Mouse (Mus musculus) gastrocnemius, adult 2 months (tissue): ENCODE data around the gene Adk. TPM values are rescaled to one million over a fixed set of nuclear protein-coding genes. Genes with fewer than 3 reads are reported as not detected.
"Not testable (repeated sequence)": the region's sequence is repeated elsewhere in the genome, so short reads cannot be mapped to it uniquely, and the experiment has no call there.

Experiments used
- DNase-seq: peaks from one replicate; pipeline ENCODE4 v3.0.0; 2022
- H3K27ac ChIP-seq: fragments of 200-600 bp; 2 replicates; pipeline ENCODE4 v1.8.1; 2022; ENCODE audit warnings: mild to moderate bottlenecking
- H3K4me3 ChIP-seq: fragments of 200-600 bp; 2 replicates; pipeline ENCODE4 v1.8.1; 2022; ENCODE audit warnings: mild to moderate bottlenecking, moderate library complexity
- CTCF ChIP-seq: fragments of 200-600 bp; IDR thresholded peaks from 2 replicates; pipeline ENCODE4 v1.8.1; 2022; ENCODE audit warnings: antibody characterized with exemption, mild to moderate bottlenecking, moderate library complexity
- intact Hi-C: fragments of 180-260 bp; cut with DNase I; formaldehyde crosslinking; loops from one replicate; pipeline ENCODE4 v1.15.1; 2025
- total RNA-seq, 2 experiments: library from RNA; stranded (reverse); gene quantifications; 2 replicates each; pipeline ENCODE4 v1.2.3; 2021

Adk gene
- total RNA-seq, 2 experiments from 2014 or later = 77.1 to 152 TPM

- no peak for TF ChIP-seq CTCF
- Histone ChIP-seq H3K27ac (peak overlapping the region; percentile 2; the same call in 1 of the 2 replicates), H3K4me3 (no peak overlapping the region)
- no peak for DNase-seq
- intact Hi-C loops = no loop called here
Observed at GRCm38 (mm10) chr14:21088731-21089130, 36.4 kb downstream of the Adk start.

- Histone ChIP-seq H3K4me3 (no peak overlapping the region), H3K27ac (peak overlapping the region; percentile 5; the same call in 1 of the 2 replicates)
- no peak for DNase-seq
- no peak for TF ChIP-seq CTCF
- intact Hi-C loops = no loop called here
Observed at GRCm38 (mm10) chr14:21090400-21090799, 38.0 kb downstream of the Adk start.

GRCm38 (mm10) chr14:21090930-21091486, 38.6 kb downstream of the Adk start:
- Histone ChIP-seq H3K27ac (no peak overlapping the region), H3K4me3 (no peak overlapping the region)
- DNase-seq = no peak
- no peak for TF ChIP-seq CTCF
- intact Hi-C loops = no loop called here

GRCm38 (mm10) chr14:21094161-21094560, 41.8 kb downstream of the Adk start:
- DNase-seq, H3K27ac ChIP-seq, H3K4me3 ChIP-seq, intact Hi-C loops: not testable (repeated sequence)

GRCm38 (mm10) chr14:21096279-21096678, 43.9 kb downstream of the Adk start:
- intact Hi-C loops = no loop called here
- no peak overlapping the region for H3K27ac ChIP-seq
- no peak for TF ChIP-seq CTCF
- DNase-seq = no peak
- H3K4me3 ChIP-seq = no peak overlapping the region

GRCm38 (mm10) chr14:21096689-21097088, 44.3 kb downstream of the Adk start:
- intact Hi-C loops = no loop called here
- H3K4me3 ChIP-seq = no peak overlapping the region
- TF ChIP-seq CTCF = no peak
- H3K27ac ChIP-seq = no peak overlapping the region
- DNase-seq = no peak

GRCm38 (mm10) chr14:21099371-21099770, 47.0 kb downstream of the Adk start:
- intact Hi-C loops = no loop called here
- TF ChIP-seq CTCF = no peak
- peak overlapping the region; percentile 23; the same call in 1 of the 2 replicates for H3K4me3 ChIP-seq
- DNase-seq = no peak
- peak overlapping the region; percentile 65 for H3K27ac ChIP-seq

- TF ChIP-seq CTCF = no peak
- Histone ChIP-seq H3K27ac (peak overlapping the region; percentile 62), H3K4me3 (no peak overlapping the region)
- DNase-seq = no peak
- intact Hi-C loops = no loop called here
Observed at GRCm38 (mm10) chr14:21100876-21101275, 48.5 kb downstream of the Adk start.

- DNase-seq = peak; percentile 64
- Histone ChIP-seq H3K4me3 (no peak overlapping the region), H3K27ac (peak overlapping the region; percentile 62)
- TF ChIP-seq CTCF = no peak
- intact Hi-C loops = no loop called here
Observed at GRCm38 (mm10) chr14:21101562-21101961, 49.2 kb downstream of the Adk start.

- Histone ChIP-seq H3K27ac (no peak overlapping the region), H3K4me3 (no peak overlapping the region)
- no peak for TF ChIP-seq CTCF
- intact Hi-C loops = no loop called here
- no peak for DNase-seq
Observed at GRCm38 (mm10) chr14:21102666-21103203, 50.4 kb downstream of the Adk start.

- H3K4me3 ChIP-seq = no peak overlapping the region
- intact Hi-C loops = loop anchor here (5.0 kb wide), 1 partner anchor 303 kb away; no protein-coding TSS in a partner anchor
- no peak for DNase-seq
- no peak for TF ChIP-seq CTCF
- no peak overlapping the region for H3K27ac ChIP-seq
Observed at GRCm38 (mm10) chr14:21105049-21105448, 52.7 kb downstream of the Adk start.

GRCm38 (mm10) chr14:21106582-21106981, 54.2 kb downstream of the Adk start:
- no peak for TF ChIP-seq CTCF
- Histone ChIP-seq H3K4me3 (no peak overlapping the region), H3K27ac (no peak overlapping the region)
- intact Hi-C loops = loop anchor here (5.0 kb wide), 1 partner anchor 304 kb away; no protein-coding TSS in a partner anchor
- peak; percentile 24 for DNase-seq

GRCm38 (mm10) chr14:21107551-21107950, 55.2 kb downstream of the Adk start:
- Histone ChIP-seq H3K27ac (no peak overlapping the region), H3K4me3 (no peak overlapping the region)
- no peak for TF ChIP-seq CTCF
- DNase-seq = no peak
- intact Hi-C loops = loop anchor here (5.0 kb wide), 1 partner anchor 305 kb away; no protein-coding TSS in a partner anchor

- peak overlapping the region; percentile 40; the same call in 1 of the 2 replicates for H3K27ac ChIP-seq
- no peak overlapping the region for H3K4me3 ChIP-seq
- peak; percentile 47 for TF ChIP-seq CTCF
- no peak for DNase-seq
- intact Hi-C loops = loop anchor here (5.0 kb wide), 1 partner anchor 58 kb away; the partner anchor contains the start of genes Adk and Ap3m1
Observed at GRCm38 (mm10) chr14:21110492-21110891, 58.1 kb downstream of the Adk start.
